In the genomic region with DNA sequence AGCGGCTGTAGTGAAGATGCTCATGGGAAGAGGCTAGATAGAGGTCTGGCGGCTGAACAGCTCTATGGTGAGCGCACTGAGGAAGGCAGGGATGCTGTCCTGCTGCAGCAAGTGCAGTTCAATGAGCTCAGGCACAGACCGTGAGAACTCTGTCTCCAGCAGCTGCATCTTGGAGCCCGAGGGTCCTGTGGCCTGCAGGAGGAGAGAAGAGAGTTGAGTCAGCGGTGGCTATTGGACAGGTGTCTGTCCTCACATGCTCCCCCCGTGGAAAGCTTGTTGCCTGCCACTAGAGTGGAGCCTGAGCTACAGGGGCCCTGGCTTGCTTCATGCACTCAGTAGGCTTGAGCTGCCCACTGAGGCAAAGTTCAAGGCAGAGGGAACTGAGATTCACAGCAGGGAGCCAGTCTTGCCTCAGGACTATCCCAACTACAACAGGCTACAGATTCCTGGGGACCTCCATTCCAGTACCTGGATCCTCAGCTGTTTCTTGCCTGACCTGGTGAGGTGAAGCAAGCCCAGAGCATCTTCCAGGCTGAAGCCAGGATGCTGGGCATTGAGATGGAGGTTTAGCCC, we compare ENCODE assay signal across 24 mouse cellular contexts.
"Had no signal": no experiment of that assay in that cellular context is flagged by ENCODE, and none has a peak within 500 bp of the region (broad histone marks: within the 10 kb centered on the region; RNA-seq: fewer than 3 reads in every experiment).

No protein-coding gene starts in this region.

- H3K9ac ChIP-seq: heart, embryonic 12.5 days; hindbrain, embryonic 13.5 days; hindbrain, embryonic 15.5 days; kidney, embryonic 15.5 days; liver, embryonic 12.5 days; liver, embryonic 14.5 days had no signal

- H3K27me3 ChIP-seq: heart, embryonic 12.5 days; hindbrain, embryonic 13.5 days; hindbrain, embryonic 15.5 days; kidney, embryonic 15.5 days; liver, embryonic 12.5 days had no signal

- H3K27ac ChIP-seq: gastrocnemius, adult 2 months; heart, embryonic 10.5 days; hindbrain, embryonic 13.5 days; hindbrain, embryonic 15.5 days; hindbrain, postnatal 0 days; kidney, embryonic 15.5 days; kidney, postnatal 0 days; layer of hippocampus, adult 2 months; left cerebral cortex, adult 2 months; liver, embryonic 12.5 days; liver, embryonic 14.5 days had no signal

- ATAC-seq: hindbrain, postnatal 0 days; intestine, embryonic 16.5 days; liver, embryonic 12.5 days had no signal

- DNase-seq: gastrocnemius, adult 2 months; gastrocnemius, postnatal 10 days; gastrocnemius, postnatal 25 days; heart, adult 18-20 months; heart, postnatal 14 days; heart, postnatal 36 days; kidney, adult 11 months; kidney, adult 2 months; kidney, adult 9 months; kidney, postnatal 14 days; kidney, postnatal 36 days; liver had no signal

- H3K4me2 ChIP-seq: heart, embryonic 12.5 days; hindbrain, embryonic 13.5 days; hindbrain, embryonic 15.5 days; kidney, embryonic 15.5 days; liver, embryonic 12.5 days had no signal

- H3K36me3 ChIP-seq: hindbrain, embryonic 13.5 days; hindbrain, embryonic 15.5 days had no signal

- H3K4me3 ChIP-seq: gastrocnemius, adult 2 months; heart, embryonic 10.5 days; heart, embryonic 12.5 days; hindbrain, embryonic 13.5 days; hindbrain, embryonic 15.5 days; kidney, embryonic 15.5 days; layer of hippocampus, adult 2 months; left cerebral cortex, adult 2 months; liver, embryonic 12.5 days had no signal

- H3K9me3 ChIP-seq: heart, embryonic 10.5 days; heart, embryonic 12.5 days; hindbrain, embryonic 13.5 days; hindbrain, embryonic 15.5 days; kidney, embryonic 15.5 days; liver, embryonic 12.5 days had no signal
